Mouse (Mus musculus): ENCODE measurements around the gene Afap1. TPM values are rescaled to one million over a fixed set of nuclear protein-coding genes. Genes with fewer than 3 reads are reported as not detected.

Gene Afap1
- polyA plus RNA-seq (2015; fragmentation: Nextera tagmentation; extraction: Ambion mirVana): 13.4 and 18.5 TPM in 2 replicates

GRCm38 (mm10) chr5:35893093-35893804, at the start of gene Afap1:
TSS of gene Afap1 (plus strand) at chr5:35893319.

Other genes with a start within 250 kb of the Afap1 start
- 64.1 and 76.8 TPM in 2 replicates for gene Htra3, start 213.5 kb upstream of the Afap1 start, polyA plus RNA-seq (2015; fragmentation: Nextera tagmentation; extraction: Ambion mirVana)
- gene Sh3tc1, start 153.3 kb upstream of the Afap1 start, polyA plus RNA-seq (2015; fragmentation: Nextera tagmentation; extraction: Ambion mirVana): 4.3 and 7.5 TPM in 2 replicates
- 4.1 and 5.4 TPM in 2 replicates for gene Ablim2, start 135.4 kb upstream of the Afap1 start, polyA plus RNA-seq (2015; fragmentation: Nextera tagmentation; extraction: Ambion mirVana)